Mouse (Mus musculus) bone marrow, adult 2 months (tissue): Measurements from ENCODE around the gene Hspb9.

Experiments used
- CTCF ChIP-seq: fragments of 200-500 bp; IDR thresholded peaks from 2 replicates; pipeline ENCODE4 v1.5.1; 2011; ENCODE audit warnings: low read length, control low read depth; ENCODE audit not compliant: control insufficient read depth, insufficient read depth
- POLR2A ChIP-seq: fragments of 200-500 bp; IDR thresholded peaks from 2 replicates; pipeline ENCODE4 v1.6.1; 2011; ENCODE audit warnings: low read depth, mild to moderate bottlenecking, control low read depth, low read length, borderline replicate concordance; ENCODE audit not compliant: control insufficient read depth

- TF ChIP-seq CTCF (no peak), POLR2A (no peak)
Measured at GRCm38 (mm10) chr11:100677810-100678209, 35.8 kb upstream of the Hspb9 start.
